Mouse (Mus musculus) C2C12 (cell line): Measurements from ENCODE around the gene Myh6.

Experiments used
- CTCF ChIP-seq: IDR thresholded peaks from one replicate; pipeline ENCODE4 v1.5.1; 2011; ENCODE audit not compliant: control insufficient read depth, insufficient read depth, insufficient read length
- MAX ChIP-seq: IDR thresholded peaks from one replicate; pipeline ENCODE4 v1.6.1; 2011; ENCODE audit warnings: mild to moderate bottlenecking, control low read depth
- MYOG ChIP-seq: IDR thresholded peaks from one replicate; pipeline ENCODE4 v1.6.1; 2011; ENCODE audit not compliant: control insufficient read depth, insufficient read length; ENCODE audit errors: extremely low read depth
- USF1 ChIP-seq: IDR thresholded peaks from one replicate; pipeline ENCODE4 v1.6.1; 2011; ENCODE audit warnings: low read depth, mild to moderate bottlenecking, control low read depth, moderate library complexity

GRCm38 (mm10) chr14:54912109-54912850 lies 54.4 kb downstream of the Myh6 start:
- no peak for TF ChIP-seq USF1
- no peak for TF ChIP-seq MAX
- TF ChIP-seq CTCF: no peak
- TF ChIP-seq MYOG: no peak
